Mouse (Mus musculus) cortical plate, adult 2 months (tissue): ENCODE data around the gene Gm4858. TPM values are rescaled to one million over a fixed set of nuclear protein-coding genes. Genes with fewer than 3 reads are reported as not detected.
A peak's percentile ranks its signal among the peaks of the same experiment; 100 is the strongest.
"Not testable (repeated sequence)": the region's sequence is repeated elsewhere in the genome, so short reads cannot be mapped to it uniquely, and the experiment has no call there.

Experiments
- H3K27ac ChIP-seq: fragments of 200-500 bp; 2 replicates; pipeline ENCODE4 v1.5.1; 2012; ENCODE audit warnings: low read length, control low read depth, inconsistent platforms; ENCODE audit not compliant: insufficient read depth
- H3K4me1 ChIP-seq: fragments of 200-500 bp; 2 replicates; pipeline ENCODE4 v1.6.1; 2011; ENCODE audit warnings: low read length; ENCODE audit not compliant: control insufficient read depth, insufficient read depth
- H3K4me3 ChIP-seq: fragments of 200-500 bp; 2 replicates; pipeline ENCODE4 v1.5.1; 2011; ENCODE audit warnings: mild to moderate bottlenecking, low read length, control low read depth; ENCODE audit not compliant: insufficient read depth
- CTCF ChIP-seq: fragments of 200-500 bp; IDR thresholded peaks from 2 replicates; pipeline ENCODE4 v1.5.1; 2011; ENCODE audit warnings: mild to moderate bottlenecking, control low read depth, low read length; ENCODE audit not compliant: insufficient read depth; ENCODE audit errors: extremely low read depth
- POLR2A ChIP-seq: fragments of 200-500 bp; IDR thresholded peaks from 2 replicates; pipeline ENCODE4 v1.6.1; 2011; ENCODE audit warnings: mild to moderate bottlenecking, low read length, control low read depth; ENCODE audit not compliant: insufficient read depth; ENCODE audit errors: extremely low read depth
- polyA plus RNA-seq: library from polyadenylated mRNA; depleted of rRNA; stranded (reverse); fragments of >200 nt; gene quantifications from 2 replicates; pipeline ENCODE4 v1.2.3, GENCODE M21; 2012; rRNA removed

Gm4858 gene
- polyA plus RNA-seq = not detected in 2 replicates

DNA sequence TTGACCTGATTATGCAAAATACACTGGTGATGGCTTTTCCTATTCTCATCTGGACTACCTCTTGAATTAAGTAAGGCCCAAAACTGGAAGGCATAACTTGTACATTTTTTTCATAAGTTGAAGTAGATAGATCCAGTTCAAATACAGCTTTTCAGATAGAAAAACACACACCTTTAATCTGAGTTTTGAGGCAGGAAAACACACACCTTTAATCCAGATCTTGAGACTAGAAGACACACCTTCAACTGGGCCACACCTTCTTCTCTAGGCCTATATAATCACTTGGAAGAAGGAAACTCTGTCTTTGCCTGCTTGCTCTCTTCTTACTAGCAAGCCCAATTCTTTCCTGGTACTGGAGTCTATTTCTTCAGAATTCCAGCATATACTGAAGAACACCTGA is at the start of gene Gm4858:
Gene Gm4858 (plus strand): TSS at position 301 of the 400 bp plus-strand sequence.
- H3K4me3 ChIP-seq, H3K4me1 ChIP-seq, H3K27ac ChIP-seq: not testable (repeated sequence)

DNA sequence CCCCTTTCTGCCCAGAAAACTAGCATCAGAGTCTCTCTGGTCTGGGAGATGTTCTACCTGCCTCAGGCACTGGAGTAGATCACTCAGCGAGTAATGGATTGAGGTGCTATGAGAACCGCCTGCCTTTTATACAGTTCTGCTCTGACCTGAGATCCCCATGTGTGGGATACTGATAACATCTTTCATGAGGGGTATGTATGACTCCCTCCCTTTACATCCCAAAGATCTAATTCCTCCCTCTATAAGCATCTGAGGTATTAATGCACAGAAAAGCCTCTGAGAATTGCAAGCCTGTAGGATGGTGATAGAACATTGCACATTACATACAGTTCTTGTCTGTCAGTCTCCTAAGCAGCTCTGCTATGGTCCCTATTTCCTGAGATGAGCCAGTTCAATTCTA is 49.7 kb upstream of the Gm4858 start, which contains the start of gene Lce1m:
Gene Lce1m (minus strand): TSS at position 101 of the 400 bp plus-strand sequence.
- no peak within 1 kb of the TSS for H3K4me3 ChIP-seq
- H3K4me1 ChIP-seq = no peaks in the 10 kb centered on the region
- no peak within 1 kb of the TSS for H3K27ac ChIP-seq
- TF ChIP-seq CTCF (no peak), POLR2A (no peak)

DNA sequence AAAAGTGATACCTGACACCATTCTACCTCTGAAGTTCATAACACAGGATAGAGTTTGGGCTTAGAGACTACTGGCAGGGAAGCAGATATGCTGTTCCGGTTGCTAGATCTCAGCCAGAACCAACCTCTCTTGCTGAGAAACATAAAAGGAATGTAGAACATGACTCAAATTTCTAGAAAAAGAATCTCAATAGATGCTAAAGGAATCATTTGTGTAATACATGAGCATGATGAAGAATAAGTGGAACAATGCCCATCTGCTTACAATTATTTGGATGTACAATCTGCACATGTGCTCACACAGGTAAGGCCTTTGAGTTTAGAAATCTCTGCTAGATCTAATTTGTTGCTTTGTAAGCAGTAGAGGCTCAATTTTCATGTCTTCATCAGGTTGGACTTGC is 47.5 kb upstream of the Gm4858 start:
- TF ChIP-seq POLR2A = no peak
- TF ChIP-seq CTCF = no peak
- H3K27ac ChIP-seq = no peak overlapping the region
- no peak overlapping the region for H3K4me3 ChIP-seq
- H3K4me1 ChIP-seq = no peaks in the 10 kb centered on the region

DNA sequence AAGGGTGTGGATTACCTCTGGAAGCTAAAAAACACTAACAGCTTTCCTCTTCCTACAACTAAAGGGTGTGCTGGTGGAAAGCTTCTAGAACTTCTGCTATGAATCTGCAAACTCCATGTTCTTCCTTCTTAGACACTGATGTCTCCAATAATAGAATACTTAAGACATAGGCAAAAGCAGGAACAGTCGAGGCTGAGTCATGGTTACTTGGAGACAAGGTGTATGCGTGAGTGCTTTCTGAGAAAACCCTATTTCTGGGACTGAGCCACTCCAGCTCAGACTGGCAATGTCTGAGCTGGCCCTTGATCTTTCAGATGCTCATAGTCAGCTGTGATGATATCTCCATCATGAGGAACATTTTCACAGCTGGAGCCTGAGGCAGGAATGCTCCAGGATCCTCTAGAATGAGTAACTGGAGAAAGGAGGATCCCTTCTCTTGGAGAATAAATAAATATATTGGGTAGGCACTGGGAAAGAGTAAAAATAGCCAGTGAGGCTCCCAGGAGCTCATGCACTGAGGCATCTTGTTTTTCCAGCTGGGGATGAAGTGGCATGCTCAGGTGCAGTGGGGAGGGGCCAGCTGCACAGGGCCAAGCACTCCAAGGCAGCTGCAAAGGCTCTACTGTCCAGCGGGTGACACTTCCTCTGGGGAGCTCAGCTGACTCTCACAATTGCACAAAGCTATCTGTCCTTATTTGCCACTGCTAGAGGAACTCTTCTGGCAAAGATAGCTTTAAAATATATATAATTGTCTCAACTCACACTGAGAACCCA is 45.0 kb upstream of the Gm4858 start:
- Histone ChIP-seq H3K4me1 (no peaks in the 10 kb centered on the region), H3K27ac (0 out of 2 replicates have a peak overlapping the region, but pooled peaks have one; percentile 65), H3K4me3 (no peak overlapping the region)
- TF ChIP-seq CTCF (no peak), POLR2A (no peak)

DNA sequence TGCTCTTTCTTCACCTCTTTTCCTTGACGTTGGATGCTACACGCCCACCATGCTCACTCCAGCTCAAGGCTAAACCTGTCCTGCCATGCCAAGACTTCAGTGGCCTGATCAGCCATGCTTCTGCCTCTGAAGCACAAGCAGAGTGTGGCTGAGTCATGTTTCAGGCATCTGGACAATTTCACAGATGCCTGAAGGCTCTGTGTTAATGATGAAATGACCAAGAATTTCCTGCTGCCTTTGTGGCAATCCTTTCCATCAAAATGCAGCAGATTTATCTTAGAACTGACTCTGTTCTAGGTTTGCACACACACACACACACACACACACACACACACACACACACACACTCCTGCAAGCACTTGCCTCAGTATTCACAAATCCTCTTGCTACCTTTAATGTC is 43.1 kb upstream of the Gm4858 start:
- no peak overlapping the region for H3K27ac ChIP-seq
- no peaks in the 10 kb centered on the region for H3K4me1 ChIP-seq
- no peak for TF ChIP-seq CTCF
- H3K4me3 ChIP-seq = no peak overlapping the region

DNA sequence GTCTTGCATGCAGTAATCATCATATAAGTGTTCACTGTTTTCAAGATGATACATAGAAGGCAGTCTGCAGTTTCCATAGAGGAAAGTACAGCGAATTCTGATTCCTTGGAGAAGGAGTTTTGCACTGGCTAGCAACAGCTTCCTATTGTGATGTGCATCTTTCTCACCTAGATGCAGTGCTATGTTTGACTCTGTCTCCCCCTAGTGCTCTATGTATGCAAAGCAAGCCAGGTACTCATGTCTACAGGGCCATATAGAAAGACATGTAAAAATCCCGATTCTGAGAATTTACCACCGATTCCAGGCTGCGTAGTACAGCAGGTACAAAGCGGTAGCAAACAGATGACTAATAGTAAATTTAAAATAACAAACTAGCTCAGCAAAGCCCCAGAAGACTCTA is 37.2 kb upstream of the Gm4858 start:
- H3K4me3 ChIP-seq = no peak overlapping the region
- no peaks in the 10 kb centered on the region for H3K4me1 ChIP-seq
- TF ChIP-seq POLR2A = no peak
- peak; percentile 82 for TF ChIP-seq CTCF
- H3K27ac ChIP-seq = no peak overlapping the region

DNA sequence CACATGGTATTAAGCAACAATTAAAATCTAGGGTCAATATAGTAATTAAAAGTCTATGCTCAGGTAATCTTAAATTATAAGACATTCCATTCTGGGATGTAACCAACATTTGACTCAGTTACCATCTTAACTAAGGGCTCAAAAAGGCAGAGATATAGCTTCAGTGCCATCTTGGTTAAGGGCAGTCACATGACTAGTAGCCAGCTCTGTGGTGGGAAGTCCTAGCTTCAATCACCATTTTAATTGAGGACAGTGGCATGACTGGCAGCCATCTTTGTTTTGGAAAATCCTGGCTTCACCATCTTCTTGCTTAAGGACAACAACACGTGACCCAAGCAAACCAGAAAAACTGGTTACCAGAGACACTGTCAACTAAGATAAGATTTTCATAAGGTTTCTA is 18.4 kb upstream of the Gm4858 start:
- TF ChIP-seq POLR2A (no peak), CTCF (no peak)
- no peak overlapping the region for H3K4me3 ChIP-seq
- H3K27ac ChIP-seq = no peak overlapping the region
- no peaks in the 10 kb centered on the region for H3K4me1 ChIP-seq

DNA sequence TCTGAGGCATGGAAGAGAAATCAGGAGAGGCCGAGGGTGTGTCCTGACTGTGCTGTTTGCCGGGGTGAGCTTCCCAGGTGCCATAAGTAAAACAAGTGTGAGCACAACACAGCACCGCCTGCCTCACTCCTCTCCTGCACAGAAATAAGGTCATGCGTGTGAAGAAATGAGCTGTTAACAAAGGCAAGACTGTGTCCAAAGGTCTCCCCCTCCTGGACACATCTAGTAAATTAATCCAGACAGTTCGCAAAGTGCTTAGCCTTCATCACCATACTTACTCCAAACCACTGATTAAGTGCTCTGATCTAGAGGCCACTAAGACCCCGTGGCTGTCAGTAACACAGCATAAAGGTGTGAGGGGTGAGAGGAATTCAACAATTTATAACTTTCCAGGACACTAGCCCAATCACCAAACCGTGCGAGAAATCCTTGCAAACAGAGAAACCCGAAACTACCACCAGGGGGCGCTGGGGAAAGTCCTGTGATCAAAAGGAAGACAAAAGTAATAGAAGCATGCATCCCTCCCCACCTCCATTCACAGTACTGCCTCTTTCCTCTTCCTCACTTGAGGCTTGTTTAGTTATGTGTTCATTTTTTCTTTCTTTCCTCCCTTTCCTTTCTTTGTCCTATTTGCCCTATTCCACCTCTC is 15.7 kb upstream of the Gm4858 start:
- H3K27ac ChIP-seq = no peak overlapping the region
- H3K4me3 ChIP-seq = no peak overlapping the region
- H3K4me1 ChIP-seq = no peaks in the 10 kb centered on the region
- TF ChIP-seq CTCF (no peak), POLR2A (no peak)

DNA sequence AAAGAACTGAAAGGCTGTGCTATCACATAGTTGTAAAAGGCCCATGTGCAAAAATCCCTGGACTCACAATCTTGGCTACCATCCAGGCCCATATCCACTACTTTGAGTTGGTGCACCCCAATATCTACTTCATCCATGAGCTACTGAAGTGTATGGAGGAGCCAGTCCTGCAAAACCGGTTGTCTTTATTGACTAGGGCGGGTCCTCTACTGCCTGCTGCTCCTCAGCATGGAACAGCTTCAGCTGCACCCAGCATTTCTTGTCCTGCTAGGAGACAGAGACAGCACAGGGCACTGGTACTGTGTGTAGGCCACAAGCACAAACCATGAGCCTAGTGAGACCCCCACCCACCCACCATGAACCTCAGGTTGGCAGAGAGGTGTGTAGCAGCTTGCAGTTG is 18.0 kb downstream of the Gm4858 start:
- TF ChIP-seq CTCF (no peak), POLR2A (no peak)
- no peak overlapping the region for H3K27ac ChIP-seq
- no peaks in the 10 kb centered on the region for H3K4me1 ChIP-seq

DNA sequence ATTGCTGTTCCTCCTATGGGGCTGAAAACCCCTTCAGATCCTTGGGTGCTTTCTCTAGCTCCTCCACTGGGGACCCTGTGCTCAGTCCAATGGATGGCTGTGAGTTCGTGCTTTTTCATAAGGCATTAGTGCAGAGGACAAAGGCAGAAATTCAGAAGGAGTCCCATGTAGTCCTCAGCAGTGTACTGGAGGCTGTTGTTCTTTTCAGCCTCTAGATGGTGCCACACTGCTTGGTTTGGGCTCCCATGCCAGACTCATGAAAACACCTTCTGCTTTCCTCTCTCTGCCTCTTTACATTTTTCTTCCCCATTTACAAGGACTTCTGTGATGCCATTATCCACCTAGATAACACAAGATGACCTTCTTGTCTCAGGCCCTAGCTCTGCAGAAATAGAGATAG is 25.0 kb downstream of the Gm4858 start:
- H3K4me3 ChIP-seq, H3K27ac ChIP-seq, H3K4me1 ChIP-seq: not testable (repeated sequence)
- TF ChIP-seq CTCF = peak; percentile 41

More for the DNA sequence above, 18.0 kb downstream of the Gm4858 start:
- no peak overlapping the region for H3K4me3 ChIP-seq
